Mouse (Mus musculus) NIH3T3 (cell line): ENCODE measurements around the gene Camkmt.

Experiments used
- DNase-seq: peaks from one replicate; pipeline ENCODE4 v3.0.0-alpha.2; 2012; ENCODE audit warnings: low read depth

The Camkmt gene

DNA sequence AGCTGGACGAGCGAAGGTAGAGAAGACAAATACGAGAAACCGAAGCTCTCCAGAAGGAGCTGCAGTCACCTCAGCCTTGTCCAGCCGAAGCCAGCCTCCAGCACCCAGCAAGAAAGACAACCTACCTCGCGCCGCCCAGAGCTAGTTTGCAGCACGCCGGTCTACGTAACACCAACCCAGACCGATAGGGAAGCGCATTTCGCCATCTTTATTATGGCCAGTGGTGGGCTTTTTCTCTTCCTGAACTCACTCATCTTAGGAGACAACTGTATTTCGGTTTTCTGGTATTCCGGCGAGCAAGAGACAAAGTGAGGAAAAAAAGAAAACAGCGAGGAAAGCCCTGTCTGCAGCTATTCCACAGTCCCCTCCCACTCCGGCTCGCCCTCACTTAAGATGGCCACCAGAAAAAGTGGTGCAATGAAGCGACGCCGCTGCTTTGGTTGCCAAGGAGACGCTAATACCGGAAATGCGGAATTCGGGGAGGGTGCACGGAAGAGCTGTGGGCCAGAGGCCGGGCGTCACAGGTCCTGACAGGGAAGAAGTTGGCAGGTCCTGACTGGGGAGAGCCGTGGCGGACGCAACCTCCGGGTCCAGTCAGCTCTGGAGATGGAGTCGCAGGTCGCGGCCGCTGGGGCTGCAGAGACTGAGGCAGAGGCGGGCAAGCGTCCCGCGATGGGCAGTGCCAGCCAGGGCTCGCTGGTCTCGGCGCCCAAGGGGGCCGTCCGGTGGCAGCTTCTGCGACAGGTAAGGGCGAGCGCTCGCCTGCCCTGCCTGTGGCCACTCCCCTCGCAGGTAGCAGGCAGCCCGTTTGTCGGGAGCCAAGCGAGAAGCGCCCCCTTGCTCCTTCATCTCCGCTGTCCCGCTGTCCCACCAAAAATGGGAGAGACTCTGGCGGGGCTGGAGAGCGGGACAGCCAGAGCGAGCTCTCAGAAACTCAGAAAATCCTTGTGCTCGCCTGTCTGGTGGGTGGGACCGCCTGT lies at the start of gene Camkmt, which contains the start of gene Prepl:
Camkmt (plus strand) TSS at position 433 of the 980 bp plus-strand sequence.
Prepl (minus strand) TSS at position 122 of the 980 bp plus-strand sequence.
- DNase-seq = peak; percentile 99

DNA sequence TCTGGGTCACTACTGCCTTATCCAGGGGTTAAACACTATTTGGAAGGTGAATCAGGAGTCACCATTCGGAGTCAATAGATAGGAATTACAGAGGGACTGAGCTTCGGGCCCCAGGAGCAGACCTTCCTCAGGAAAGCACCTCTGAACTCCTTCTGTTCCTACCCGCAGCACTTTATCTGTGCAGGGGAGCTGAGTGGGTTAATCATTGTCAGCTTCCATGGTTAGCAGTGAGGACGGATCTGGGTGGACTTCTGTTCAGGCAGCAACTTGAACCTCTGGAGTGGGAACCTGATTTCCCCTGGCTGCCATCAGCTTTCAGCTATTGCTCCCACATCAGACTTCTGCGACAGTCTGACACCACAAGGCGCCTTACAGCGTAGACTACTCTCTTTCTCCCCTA lies 49.4 kb upstream of the Camkmt start:
- no peak for DNase-seq

DNA sequence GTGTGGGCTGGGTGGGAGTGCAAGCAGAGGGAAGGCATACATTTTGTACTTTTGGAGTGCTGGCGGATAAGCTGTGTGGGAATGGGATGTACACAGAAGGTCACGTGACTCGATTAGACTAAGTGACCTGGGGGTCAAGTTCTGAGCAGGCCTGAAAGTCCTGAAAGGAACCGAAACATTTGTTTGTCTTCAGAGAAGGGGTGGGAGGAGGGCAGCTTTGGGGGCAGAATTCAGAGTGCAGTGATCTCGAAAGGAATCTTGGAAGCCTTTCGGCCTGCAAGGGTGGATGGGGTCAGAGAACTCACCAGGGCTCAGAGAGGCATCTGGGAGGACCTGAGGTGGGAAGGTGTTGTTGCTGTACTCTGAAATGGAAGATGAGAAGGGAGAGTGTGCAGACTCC lies 47.9 kb upstream of the Camkmt start:
- DNase-seq = no peak

DNA sequence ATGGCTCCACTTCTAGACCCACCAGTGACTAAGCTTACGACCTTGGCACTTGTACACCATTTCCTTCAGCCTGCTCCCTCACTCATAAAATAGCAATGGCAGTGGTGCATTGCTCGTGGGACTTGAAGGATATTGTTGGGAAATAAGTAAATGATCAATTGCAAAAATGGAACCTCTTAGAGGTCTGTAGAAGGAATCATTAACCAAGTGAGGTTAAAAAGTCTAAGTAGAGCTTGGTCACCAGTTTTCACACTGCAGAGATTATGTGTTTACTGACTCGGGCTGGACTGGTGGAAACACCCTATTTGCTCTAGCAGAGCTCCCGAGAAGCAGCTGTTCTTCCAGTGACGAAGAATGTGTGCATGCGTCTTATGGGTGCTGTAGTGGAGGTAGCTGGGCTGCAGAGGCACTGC lies 46.9 kb upstream of the Camkmt start:
- DNase-seq = no peak

DNA sequence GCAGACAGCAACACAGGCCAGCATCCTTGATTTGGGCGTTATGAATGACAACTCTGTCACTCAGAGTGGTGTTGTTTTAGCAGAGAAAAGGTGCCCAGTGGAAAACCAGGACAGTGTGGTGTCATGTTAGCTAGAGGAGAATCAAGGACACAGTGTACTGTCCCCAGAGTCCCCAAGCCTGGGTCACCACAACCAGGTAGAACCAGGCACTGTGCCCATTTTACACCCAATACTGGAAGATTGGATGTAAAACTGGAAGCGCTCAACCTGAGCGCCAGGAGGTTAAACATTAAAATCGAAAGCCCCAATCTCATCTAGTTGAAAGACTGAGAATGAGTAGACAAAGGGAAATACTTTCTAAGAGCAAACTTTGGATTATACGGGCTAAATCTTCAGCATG lies 45.9 kb upstream of the Camkmt start:
- DNase-seq = no peak

DNA sequence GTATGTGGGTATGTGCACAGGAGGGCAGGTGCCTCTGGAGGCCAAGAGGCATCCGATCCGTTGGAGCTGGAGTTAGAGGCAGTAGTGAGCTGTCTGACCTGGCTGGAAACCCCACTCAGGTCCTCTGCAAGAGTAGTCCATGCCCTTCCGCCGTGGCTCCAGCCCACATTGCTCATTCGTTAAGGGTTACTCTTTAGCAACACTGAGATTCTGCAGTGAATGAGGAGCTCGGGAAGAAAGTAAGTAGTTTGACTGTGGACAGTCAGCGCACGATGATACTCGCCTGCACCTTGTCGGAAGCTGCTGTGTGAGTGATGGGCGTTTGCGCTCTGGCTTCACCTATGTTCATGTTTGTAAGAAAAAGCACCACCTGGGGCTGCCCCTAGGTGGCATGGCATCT lies 45.2 kb upstream of the Camkmt start:
- no peak for DNase-seq

DNA sequence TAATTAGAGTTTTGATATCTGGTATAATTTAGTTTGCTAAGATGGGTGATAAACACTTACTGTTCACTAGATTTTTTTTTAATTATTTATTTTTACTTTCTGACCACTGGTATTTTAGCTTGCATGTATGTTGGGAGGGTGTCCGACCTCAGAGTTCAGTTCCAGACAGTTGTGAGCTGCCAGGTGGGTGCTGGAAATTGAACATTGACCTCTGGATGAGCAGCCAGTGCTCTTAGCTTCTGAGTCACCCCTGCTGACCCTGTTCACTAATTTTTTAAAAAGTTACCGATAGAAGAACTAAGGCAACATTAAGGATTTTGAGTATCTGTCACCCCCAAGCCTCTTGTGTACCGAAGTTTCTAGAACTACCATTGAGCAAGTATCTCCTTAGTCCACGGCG lies 42.0 kb upstream of the Camkmt start:
- no peak for DNase-seq

DNA sequence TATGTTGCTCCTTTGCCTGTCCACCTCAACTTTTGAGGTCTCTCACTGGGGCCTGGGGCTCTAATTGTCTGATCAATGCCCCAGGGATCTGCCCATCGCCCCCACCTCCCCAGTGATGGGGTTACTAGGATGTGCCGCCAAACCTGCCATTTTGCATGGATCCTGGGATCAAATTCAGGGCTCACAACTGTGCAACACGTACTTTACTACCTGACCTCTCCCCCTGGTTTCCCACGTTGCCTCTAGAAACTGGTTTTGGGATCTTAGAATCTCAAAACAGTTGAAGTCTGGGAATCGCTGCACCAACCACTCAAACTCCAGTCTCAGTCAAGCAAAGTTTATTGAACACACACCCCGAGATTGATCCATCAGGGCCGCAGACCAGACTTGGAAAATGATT lies 32.1 kb upstream of the Camkmt start:
- no peak for DNase-seq

DNA sequence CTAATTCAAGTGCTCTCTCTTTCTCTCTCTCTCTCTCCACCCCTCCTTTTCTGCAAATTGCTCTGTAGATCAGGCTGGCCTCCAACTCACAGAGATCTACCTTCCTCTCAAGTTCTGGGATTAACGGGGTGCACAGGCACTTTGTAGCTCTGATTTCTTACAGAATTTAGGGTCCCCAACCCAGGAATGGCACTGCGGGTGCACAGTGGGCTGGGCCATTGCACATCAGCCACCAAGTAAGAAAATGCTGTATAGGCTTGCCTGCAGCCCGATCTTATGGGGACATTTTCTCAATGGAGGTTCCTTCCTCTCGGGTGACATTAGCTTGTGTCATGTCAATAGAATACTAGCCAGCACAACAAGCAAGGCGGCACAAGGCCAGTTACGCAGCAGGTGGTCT lies 31.2 kb upstream of the Camkmt start:
- no peak for DNase-seq

DNA sequence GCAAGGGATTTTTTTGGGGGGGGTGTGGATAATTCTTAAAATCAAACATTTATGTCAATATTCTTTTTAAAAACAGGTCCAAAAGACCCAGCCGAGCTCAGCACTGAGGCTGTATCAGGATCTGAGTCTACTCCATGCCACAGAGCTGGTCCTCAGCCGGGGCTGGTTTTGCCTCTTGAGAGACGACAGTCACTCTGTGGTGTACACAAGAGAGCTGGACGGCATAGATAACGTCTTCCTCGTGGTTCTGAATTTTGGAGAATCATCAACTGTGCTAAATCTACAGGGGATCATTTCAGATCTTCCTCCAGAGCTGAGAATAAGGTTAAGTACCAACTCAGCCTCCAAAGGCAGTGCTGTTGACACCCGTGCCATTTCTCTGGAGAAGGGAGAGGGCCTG lies 26.8 kb upstream of the Camkmt start:
- DNase-seq = no peak

DNA sequence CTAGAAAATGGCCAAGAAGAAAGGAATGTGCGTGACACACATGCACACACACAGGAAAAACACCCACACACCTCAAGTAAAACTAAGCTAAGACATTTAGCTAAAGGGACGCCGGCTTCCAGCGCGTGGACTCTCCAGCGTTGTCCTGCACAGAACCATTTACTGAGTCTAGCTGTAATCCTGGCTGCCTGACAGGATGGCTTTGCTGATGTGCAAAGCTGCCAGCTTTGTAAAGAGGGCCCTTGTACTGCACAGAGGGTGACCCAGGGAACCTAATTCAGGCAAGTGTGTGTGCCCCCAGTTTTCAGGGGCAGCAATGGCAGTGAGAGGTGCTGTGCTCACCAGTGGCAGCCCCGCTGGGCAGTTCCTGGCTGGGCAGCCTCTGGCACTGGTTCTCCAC lies 23.0 kb upstream of the Camkmt start:
- DNase-seq = no peak

DNA sequence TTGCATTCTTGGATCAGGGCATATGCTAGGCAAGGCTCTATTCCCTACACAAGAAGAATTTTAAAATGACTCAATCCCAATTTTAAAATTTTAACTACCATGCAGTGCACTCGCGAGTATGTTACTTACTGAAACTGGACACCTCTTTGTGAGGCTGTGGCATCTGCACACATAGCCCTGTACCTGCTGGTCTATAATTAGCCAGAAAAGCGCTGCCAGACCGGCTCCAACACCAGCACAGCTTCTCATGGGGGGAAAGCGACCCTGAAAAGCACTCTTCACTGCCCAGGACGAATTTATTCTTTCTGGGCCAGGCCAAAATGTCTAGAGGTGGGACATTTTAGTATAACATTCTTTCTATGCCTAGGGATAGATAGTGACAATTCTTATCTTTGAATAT lies 19.7 kb upstream of the Camkmt start:
- no peak for DNase-seq

DNA sequence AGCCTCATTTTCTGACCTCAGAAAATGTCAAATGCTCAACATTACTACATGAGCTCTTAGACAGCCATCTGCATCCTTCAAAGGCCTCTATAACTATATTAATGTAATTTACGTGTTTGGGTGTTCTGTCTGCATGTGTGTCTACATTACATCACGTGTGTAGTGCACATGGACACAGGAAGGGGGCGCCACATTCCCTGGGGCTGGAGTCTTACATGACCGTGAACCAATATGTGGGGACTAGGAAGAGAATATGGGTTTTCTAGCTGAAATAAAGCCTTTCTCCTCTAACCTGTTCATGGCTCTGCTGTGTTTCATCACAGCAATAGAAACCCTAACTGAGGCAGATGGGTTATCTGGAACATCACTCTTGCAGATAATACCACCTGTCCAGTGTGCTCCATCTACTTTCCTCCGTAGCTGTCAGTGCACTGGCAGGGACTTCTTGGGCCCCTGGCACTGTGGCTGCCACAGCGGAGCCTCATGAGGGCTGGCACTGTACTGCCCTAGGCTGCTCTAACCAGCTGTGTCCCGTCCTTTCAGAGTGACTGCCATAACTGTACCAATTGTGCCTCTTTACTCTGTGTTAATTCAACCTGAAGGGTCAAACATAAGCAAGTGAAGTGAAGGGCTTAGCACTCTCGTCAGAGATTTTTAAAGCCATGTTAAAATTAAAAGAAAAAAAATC lies 19.1 kb upstream of the Camkmt start:
- no peak for DNase-seq

DNA sequence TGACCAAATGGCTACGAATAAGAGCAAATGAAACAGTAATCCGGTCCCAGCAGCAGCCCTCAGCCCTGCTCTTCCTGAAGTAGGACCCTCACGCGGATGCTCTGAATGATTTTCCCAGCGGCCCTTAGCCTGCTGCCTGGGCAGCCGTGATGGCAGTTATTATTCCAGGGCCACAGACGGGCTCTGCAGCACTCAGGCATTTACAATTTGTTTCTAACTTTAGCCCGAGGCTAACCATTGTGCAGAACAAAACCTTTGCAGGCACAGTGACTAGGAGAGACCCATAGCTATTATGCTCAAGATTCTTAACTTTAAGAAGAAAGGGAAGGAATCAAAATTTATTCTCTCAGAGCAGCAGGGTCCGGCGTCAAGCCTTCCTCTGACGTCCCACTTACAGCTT lies 18.0 kb upstream of the Camkmt start:
- no peak for DNase-seq

DNA sequence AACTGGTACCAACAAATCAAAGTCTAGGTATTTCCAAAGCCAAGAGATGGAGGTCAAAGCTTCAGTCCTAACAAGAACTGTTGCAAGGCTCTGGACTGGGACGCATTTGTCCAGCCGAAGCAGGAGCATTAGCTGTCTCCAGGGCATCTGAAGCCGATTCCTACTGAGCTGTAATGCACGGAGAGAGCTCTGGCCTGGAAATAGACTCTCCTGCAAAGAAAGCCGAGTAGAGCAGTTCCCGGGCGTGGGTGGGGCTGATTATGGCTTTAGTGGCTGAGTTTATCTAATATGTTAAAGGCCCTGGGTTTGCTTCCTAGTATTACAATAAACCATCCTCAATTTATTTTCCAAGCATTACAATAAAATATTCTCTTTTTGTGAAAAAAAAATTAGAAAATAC lies 17.1 kb upstream of the Camkmt start:
- DNase-seq = no peak

DNA sequence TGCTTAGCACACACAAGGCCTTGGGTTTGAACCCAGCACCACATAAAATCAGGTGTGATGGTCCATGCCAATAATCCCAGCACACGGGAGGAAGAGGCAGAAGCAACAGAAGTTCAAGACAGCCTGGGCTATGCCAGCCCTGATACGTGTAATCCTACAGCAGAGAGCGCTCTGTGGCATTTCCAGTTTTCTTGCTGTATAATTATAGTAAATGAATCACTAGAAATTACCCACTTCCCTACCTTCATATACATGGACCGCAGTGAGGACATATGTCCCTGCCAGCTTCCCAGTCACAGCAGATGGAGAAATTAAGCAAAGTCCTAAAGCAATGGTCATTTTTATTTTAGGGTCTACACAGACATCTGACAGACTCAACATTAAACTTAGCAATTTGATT lies 16.3 kb upstream of the Camkmt start:
- DNase-seq = no peak

DNA sequence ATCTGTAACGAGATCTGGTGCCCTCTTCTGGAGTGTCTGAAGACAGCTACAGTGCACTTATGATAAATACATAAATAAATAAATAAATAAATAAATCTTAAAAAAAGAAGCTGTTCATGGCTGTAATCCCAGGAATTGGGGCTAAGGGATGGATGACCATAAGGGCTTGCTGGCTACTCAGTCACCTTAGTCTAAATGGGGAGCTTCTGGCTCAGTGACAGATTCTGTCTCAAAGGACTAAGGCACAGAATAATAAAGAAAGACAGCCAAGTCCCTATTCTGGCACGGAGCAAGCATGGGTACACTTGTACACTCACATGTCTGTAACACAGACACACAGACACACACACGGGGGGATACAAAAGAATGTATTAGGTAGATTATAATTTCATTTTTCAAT lies 11.1 kb upstream of the Camkmt start:
- no peak for DNase-seq

DNA sequence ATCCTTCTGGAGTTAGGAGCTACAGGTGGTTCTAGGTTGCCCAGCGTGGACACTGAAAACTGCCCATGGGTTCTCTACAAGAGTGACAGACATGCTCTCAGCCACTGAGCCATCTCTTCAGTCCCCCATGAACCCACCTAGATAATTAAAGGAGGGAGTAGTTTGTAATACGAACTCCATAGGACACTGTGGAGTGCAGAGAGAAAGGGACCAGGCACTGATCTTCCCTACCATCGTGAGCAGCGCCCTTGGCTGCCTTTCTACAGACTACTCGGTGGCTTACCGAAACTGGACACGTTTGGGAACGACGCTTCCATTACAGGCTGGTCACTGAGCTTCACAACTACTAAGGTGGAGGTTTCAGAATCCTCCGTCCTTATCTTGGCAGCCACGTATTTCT lies 9.6 kb upstream of the Camkmt start:
- DNase-seq = no peak

DNA sequence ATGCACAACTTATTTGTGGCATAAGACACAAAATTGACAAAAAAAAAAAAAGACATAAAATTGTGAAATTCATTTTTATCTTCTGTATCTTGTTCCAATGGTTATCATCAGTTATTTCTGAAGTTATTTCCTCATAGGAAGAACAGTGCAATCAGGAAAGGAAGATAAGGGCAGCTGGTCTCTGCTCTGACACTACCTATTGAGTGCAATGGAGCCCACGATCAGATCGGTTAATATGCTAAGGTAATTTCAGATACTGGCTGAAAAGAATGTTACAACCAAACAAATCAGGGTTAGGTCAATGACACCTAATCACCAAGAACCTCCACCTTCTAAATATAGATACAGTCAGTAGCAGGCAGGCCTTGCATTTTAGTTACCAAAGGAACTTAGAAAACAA lies 5.0 kb upstream of the Camkmt start:
- no peak for DNase-seq

DNA sequence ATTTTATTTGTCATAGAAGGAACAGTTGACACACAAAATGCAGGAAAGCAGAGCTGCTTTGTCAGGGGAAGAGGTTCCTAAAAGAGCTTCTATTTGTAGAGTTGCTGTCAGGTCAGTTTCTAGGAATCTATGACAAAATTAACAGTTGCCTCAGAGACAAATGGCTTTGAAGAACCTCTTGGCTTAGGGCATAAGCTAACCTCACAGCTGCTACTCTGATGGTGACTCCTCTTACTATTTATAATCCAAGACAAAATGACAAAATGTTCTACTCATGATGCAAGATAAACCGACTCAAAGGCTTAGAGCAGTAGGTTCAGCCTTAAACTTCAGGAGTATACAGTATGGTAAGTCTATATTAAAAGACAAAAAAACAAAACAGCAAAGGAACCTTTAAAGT lies 3.9 kb upstream of the Camkmt start:
- DNase-seq = no peak

DNA sequence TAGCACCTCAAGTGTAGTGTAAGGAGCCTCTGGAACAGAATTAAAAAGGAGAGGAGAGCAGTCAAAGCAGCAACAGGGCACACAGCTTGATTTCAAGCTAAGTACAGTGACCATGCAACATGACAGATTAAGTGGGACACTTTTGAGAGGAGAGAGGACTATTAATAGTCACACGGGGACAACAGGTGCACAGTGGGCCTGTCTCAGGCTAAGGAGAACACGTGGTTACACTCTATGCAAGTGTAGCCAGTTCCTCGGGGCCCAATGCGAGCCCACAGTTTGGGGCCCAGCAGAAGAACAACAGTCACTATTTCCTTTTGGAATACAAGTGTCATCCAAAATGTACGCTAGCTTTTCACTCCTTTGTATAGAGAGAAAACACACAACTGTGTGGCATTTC lies 2.8 kb upstream of the Camkmt start:
- no peak for DNase-seq

DNA sequence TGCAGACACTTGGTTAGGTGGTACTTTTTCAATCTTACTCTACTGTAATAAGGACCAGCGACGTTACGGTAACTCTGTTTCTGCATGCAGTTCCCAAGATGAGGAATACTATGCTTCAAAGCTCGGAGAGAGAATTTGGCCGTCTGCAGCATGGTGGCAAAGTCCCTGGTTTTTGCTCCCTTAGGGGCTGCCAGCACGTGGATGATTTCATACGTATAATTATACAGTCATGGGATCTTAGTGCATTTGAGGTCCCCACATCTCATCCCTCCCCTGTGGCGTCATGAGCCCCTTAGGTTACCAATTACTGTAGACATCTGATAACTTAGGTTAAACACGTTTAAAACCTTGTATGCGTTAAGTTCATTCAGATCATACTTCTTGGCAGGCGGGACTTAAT lies 2.0 kb upstream of the Camkmt start:
- DNase-seq = no peak

DNA sequence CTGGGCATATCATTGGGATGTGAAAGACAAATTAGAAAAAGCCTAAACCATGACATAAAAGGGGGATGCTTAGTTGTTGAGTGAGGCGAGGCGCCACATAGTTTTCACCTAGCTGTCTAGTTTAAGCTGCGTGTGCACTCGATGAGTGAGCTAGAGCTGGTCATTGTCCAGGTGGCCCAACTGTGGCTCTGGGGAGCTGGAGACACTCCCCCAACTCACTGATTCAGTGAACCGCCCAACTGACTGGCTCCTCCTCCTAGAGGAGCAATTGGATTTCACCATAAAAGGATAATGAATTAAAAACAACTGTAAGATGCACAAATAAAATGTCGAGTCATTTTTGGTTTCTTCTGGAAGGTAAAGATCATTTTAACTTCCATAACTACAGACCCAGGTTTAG lies 1.3 kb upstream of the Camkmt start:
- DNase-seq = peak; percentile 82
